Mouse (Mus musculus): ENCODE data around the gene Car9. TPM values are rescaled to one million over a fixed set of nuclear protein-coding genes. Genes with fewer than 3 reads are reported as not detected.
"Not testable (repeated sequence)": the region's sequence is repeated elsewhere in the genome, so short reads cannot be mapped to it uniquely, and the experiment has no call there.

Gene Car9
- polyA plus RNA-seq, 1 experiment: 36.6 TPM

- no peaks in the 10 kb centered on the region for H3K27me3 ChIP-seq (ENCODE audit: control insufficient read depth, insufficient read depth, low read length)
- no peak overlapping the region for H3K4me3 ChIP-seq (ENCODE audit: low read depth, low read length)
- no peak for TF ChIP-seq POLR2A (IDR thresholded peaks at IDR 0.05; ENCODE audit: low read depth, low read length)
- TF ChIP-seq CTCF (IDR thresholded peaks at IDR 0.05; ENCODE audit: extremely low read depth, insufficient read length, insufficient replicate concordance, low read depth, low read length): no peak
- H3K36me3 ChIP-seq (ENCODE audit: control insufficient read depth, insufficient read depth, low read length): peaks cover 70% of the 10 kb centered on the region
- H3K27ac ChIP-seq (ENCODE audit: insufficient read depth, low read depth, low read length): no peak overlapping the region
- peaks cover 3% of the 10 kb centered on the region; the same call in 1 of the 2 replicates for H3K4me1 ChIP-seq (ENCODE audit: control insufficient read depth, insufficient read depth, insufficient read length, low read length)
- 87% methylated on average over 9 of the region's 9 CpGs for WGBS
These were observed 26.5 kb downstream of the Car9 start for GRCm38 (mm10) chr4:43533270-43533669.

- Histone ChIP-seq H3K36me3 (ENCODE audit: control insufficient read depth, insufficient read depth, low read length) (peaks cover 93% of the 10 kb centered on the region), H3K27me3 (ENCODE audit: control insufficient read depth, insufficient read depth, low read length) (no peaks in the 10 kb centered on the region), H3K27ac (ENCODE audit: insufficient read depth, low read depth, low read length) (no peak overlapping the region), H3K4me3 (ENCODE audit: low read depth, low read length) (no peak overlapping the region), H3K4me1 (ENCODE audit: control insufficient read depth, insufficient read depth, insufficient read length, low read length) (no peaks in the 10 kb centered on the region)
- WGBS: 95% methylated on average over 8 of the region's 8 CpGs
- no peak for TF ChIP-seq POLR2A (IDR thresholded peaks at IDR 0.05; ENCODE audit: low read depth, low read length)
- TF ChIP-seq CTCF (IDR thresholded peaks at IDR 0.05; ENCODE audit: extremely low read depth, insufficient read length, insufficient replicate concordance, low read depth, low read length): no peak
These were observed 28.9 kb downstream of the Car9 start for GRCm38 (mm10) chr4:43535628-43536027.

- peaks cover 95% of the 10 kb centered on the region for H3K36me3 ChIP-seq (ENCODE audit: control insufficient read depth, insufficient read depth, low read length)
- TF ChIP-seq POLR2A (IDR thresholded peaks at IDR 0.05; ENCODE audit: low read depth, low read length): no peak
- no peak for TF ChIP-seq CTCF (IDR thresholded peaks at IDR 0.05; ENCODE audit: extremely low read depth, insufficient read length, insufficient replicate concordance, low read depth, low read length)
- 86% methylated on average over 9 of the region's 9 CpGs for WGBS
- H3K27me3 ChIP-seq (ENCODE audit: control insufficient read depth, insufficient read depth, low read length): no peaks in the 10 kb centered on the region
- H3K4me1 ChIP-seq (ENCODE audit: control insufficient read depth, insufficient read depth, insufficient read length, low read length): no peaks in the 10 kb centered on the region
- no peak overlapping the region for H3K4me3 ChIP-seq (ENCODE audit: low read depth, low read length)
- no peak overlapping the region for H3K27ac ChIP-seq (ENCODE audit: insufficient read depth, low read depth, low read length)
These were observed 29.3 kb downstream of the Car9 start for GRCm38 (mm10) chr4:43536031-43536430.

- Histone ChIP-seq H3K4me1 (ENCODE audit: control insufficient read depth, insufficient read depth, insufficient read length, low read length) (no peaks in the 10 kb centered on the region), H3K27ac (ENCODE audit: insufficient read depth, low read depth, low read length) (no peak overlapping the region), H3K4me3 (ENCODE audit: low read depth, low read length) (no peak overlapping the region), H3K36me3 (ENCODE audit: control insufficient read depth, insufficient read depth, low read length) (peaks cover 94% of the 10 kb centered on the region), H3K27me3 (ENCODE audit: control insufficient read depth, insufficient read depth, low read length) (no peaks in the 10 kb centered on the region)
- 90% methylated on average over 3 of the region's 3 CpGs for WGBS
- no peak for TF ChIP-seq CTCF (IDR thresholded peaks at IDR 0.05; ENCODE audit: extremely low read depth, insufficient read length, insufficient replicate concordance, low read depth, low read length)
- TF ChIP-seq POLR2A (IDR thresholded peaks at IDR 0.05; ENCODE audit: low read depth, low read length): no peak
These were observed 35.3 kb downstream of the Car9 start for GRCm38 (mm10) chr4:43542044-43542443.

- H3K4me1 ChIP-seq (ENCODE audit: control insufficient read depth, insufficient read depth, insufficient read length, low read length): no peaks in the 10 kb centered on the region
- TF ChIP-seq POLR2A (IDR thresholded peaks at IDR 0.05; ENCODE audit: low read depth, low read length): no peak
- no peak for TF ChIP-seq CTCF (IDR thresholded peaks at IDR 0.05; ENCODE audit: extremely low read depth, insufficient read length, insufficient replicate concordance, low read depth, low read length)
- H3K36me3 ChIP-seq (ENCODE audit: control insufficient read depth, insufficient read depth, low read length): peaks cover 96% of the 10 kb centered on the region
- H3K4me3 ChIP-seq (ENCODE audit: low read depth, low read length): no peak overlapping the region
- 89% methylated on average over 12 of the region's 12 CpGs for WGBS
- H3K27ac ChIP-seq (ENCODE audit: insufficient read depth, low read depth, low read length): no peak overlapping the region
- no peaks in the 10 kb centered on the region for H3K27me3 ChIP-seq (ENCODE audit: control insufficient read depth, insufficient read depth, low read length)
These were observed 39.7 kb downstream of the Car9 start for GRCm38 (mm10) chr4:43546375-43547047.

GRCm38 (mm10) chr4:43547160-43547559, 40.4 kb downstream of the Car9 start:
- WGBS: 89% methylated on average over 8 of the region's 8 CpGs
- H3K4me3 ChIP-seq (ENCODE audit: low read depth, low read length): no peak overlapping the region
- TF ChIP-seq CTCF (IDR thresholded peaks at IDR 0.05; ENCODE audit: extremely low read depth, insufficient read length, insufficient replicate concordance, low read depth, low read length): no peak
- no peak for TF ChIP-seq POLR2A (IDR thresholded peaks at IDR 0.05; ENCODE audit: low read depth, low read length)
- no peak overlapping the region for H3K27ac ChIP-seq (ENCODE audit: insufficient read depth, low read depth, low read length)
- no peaks in the 10 kb centered on the region for H3K4me1 ChIP-seq (ENCODE audit: control insufficient read depth, insufficient read depth, insufficient read length, low read length)
- no peaks in the 10 kb centered on the region for H3K27me3 ChIP-seq (ENCODE audit: control insufficient read depth, insufficient read depth, low read length)
- peaks cover 94% of the 10 kb centered on the region for H3K36me3 ChIP-seq (ENCODE audit: control insufficient read depth, insufficient read depth, low read length)

- Histone ChIP-seq H3K36me3 (ENCODE audit: control insufficient read depth, insufficient read depth, low read length) (peaks cover 94% of the 10 kb centered on the region), H3K27me3 (ENCODE audit: control insufficient read depth, insufficient read depth, low read length) (no peaks in the 10 kb centered on the region), H3K4me1 (ENCODE audit: control insufficient read depth, insufficient read depth, insufficient read length, low read length) (no peaks in the 10 kb centered on the region), H3K27ac (ENCODE audit: insufficient read depth, low read depth, low read length) (no peak overlapping the region), H3K4me3 (ENCODE audit: low read depth, low read length) (no peak overlapping the region)
- WGBS: 93% methylated on average over 12 of the region's 12 CpGs
- no peak for TF ChIP-seq POLR2A (IDR thresholded peaks at IDR 0.05; ENCODE audit: low read depth, low read length)
- no peak for TF ChIP-seq CTCF (IDR thresholded peaks at IDR 0.05; ENCODE audit: extremely low read depth, insufficient read length, insufficient replicate concordance, low read depth, low read length)
These were observed 42.3 kb downstream of the Car9 start for GRCm38 (mm10) chr4:43549055-43549454.

GRCm38 (mm10) chr4:43551854-43552253, 45.1 kb downstream of the Car9 start:
- H3K4me3 ChIP-seq (ENCODE audit: low read depth, low read length); H3K27me3 ChIP-seq (ENCODE audit: control insufficient read depth, insufficient read depth, low read length); H3K27ac ChIP-seq (ENCODE audit: insufficient read depth, low read depth, low read length); H3K4me1 ChIP-seq (ENCODE audit: control insufficient read depth, insufficient read depth, insufficient read length, low read length): not testable (repeated sequence)
- WGBS: 82% methylated on average over 6 of the region's 6 CpGs
- H3K36me3 ChIP-seq (ENCODE audit: control insufficient read depth, insufficient read depth, low read length): peaks cover 93% of the 10 kb centered on the region

Data from small intestine, adult 2 months (tissue).